Mouse (Mus musculus) left cerebral cortex, adult 11 months (tissue): ENCODE measurements around the gene Eif2ak2.
A peak's percentile ranks its signal among the peaks of the same experiment; 100 is the strongest.

Experiments used
- DNase-seq: peaks from one replicate; pipeline ENCODE4 v3.0.0; 2022; ENCODE audit warnings: low spot score

The Eif2ak2 gene

GRCm38 (mm10) chr17:78834856-78835835, 47.2 kb downstream of the Eif2ak2 start, which contains the start of the genes Heatr5b and Gpatch11:
Gene Heatr5b (minus strand): TSS chr17:78835364.
Gene Gpatch11 (plus strand): TSS chr17:78835567.
- peak; percentile 95 for DNase-seq

- no peak for DNase-seq
These were observed 58.0 kb downstream of the Eif2ak2 start for GRCm38 (mm10) chr17:78824346-78824745.

- DNase-seq: no peak
These were observed 72.8 kb downstream of the Eif2ak2 start for GRCm38 (mm10) chr17:78809582-78809981.

DNA sequence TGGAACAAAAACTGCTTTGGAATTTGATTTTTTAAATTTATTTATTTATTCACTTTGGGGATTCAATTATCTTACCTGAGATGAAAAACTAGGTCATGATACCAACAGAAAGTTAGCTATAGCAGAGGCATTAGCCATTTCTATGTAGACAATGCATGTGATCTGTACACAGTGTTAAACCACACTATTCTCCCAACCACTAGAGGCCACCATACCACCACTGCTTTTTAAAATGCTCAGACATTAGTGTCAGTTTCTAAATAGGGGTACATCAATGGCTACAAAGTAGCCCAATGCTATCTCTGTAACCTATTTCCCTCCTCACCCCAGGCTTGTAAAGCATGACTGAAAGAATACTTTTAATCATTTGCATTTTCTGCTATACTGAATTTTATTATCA, 73.4 kb downstream of the Eif2ak2 start:
- no peak for DNase-seq
